Mouse (Mus musculus) stomach, postnatal 0 days (tissue): Measurements from ENCODE around the gene Tnfaip8l1. TPM values are rescaled to one million over a fixed set of nuclear protein-coding genes. Genes with fewer than 3 reads are reported as not detected.

ENCODE experiments used
- ATAC-seq: fragments of 200-750 bp; cut with Nextera tagmentation; 2 replicates; pipeline ENCODE4 v1.8.0; 2017; ENCODE audit not compliant: low FRiP score, low TSS enrichment
- DNase-seq: peaks from one replicate; pipeline ENCODE4 v3.0.0-alpha.2; 2016; ENCODE audit warnings: low spot score
- H3K27ac ChIP-seq: fragments of 300-500 bp; sonication (generic); replicated peaks from 2 replicates; pipeline ENCODE4 v1.5.1; 2014; ENCODE audit warnings: mild to moderate bottlenecking, control low read depth
- H3K27me3 ChIP-seq: fragments of 300-500 bp; sonication (generic); 2 replicates; pipeline ENCODE4 v1.6.1; 2014; ENCODE audit warnings: low read length; ENCODE audit not compliant: control insufficient read depth, insufficient read depth
- H3K36me3 ChIP-seq: fragments of 300-500 bp; sonication (generic); 2 replicates; pipeline ENCODE4 v1.6.1; 2014; ENCODE audit warnings: low read length, mixed read lengths; ENCODE audit not compliant: control insufficient read depth, insufficient read depth
- H3K4me1 ChIP-seq: fragments of 300-500 bp; sonication (generic); replicated peaks from 2 replicates; pipeline ENCODE4 v1.6.1; 2014; ENCODE audit warnings: antibody characterized with exemption; ENCODE audit not compliant: control insufficient read depth, insufficient read depth
- H3K4me2 ChIP-seq: fragments of 300-500 bp; sonication (generic); replicated peaks from 2 replicates; pipeline ENCODE4 v1.6.1; 2014; ENCODE audit warnings: low read depth, mild to moderate bottlenecking, control low read depth, moderate library complexity
- H3K4me3 ChIP-seq: fragments of 300-500 bp; sonication (generic); 2 replicates; pipeline ENCODE4 v1.5.1; 2014; ENCODE audit warnings: low read depth, low read length, control low read depth
- H3K9ac ChIP-seq: fragments of 300-500 bp; sonication (generic); 2 replicates; pipeline ENCODE4 v1.6.1; 2014; ENCODE audit warnings: mild to moderate bottlenecking, low read length, control low read depth, mixed read lengths
- H3K9me3 ChIP-seq: fragments of 300-500 bp; sonication (generic); 2 replicates; pipeline ENCODE4 v1.6.1; 2016; ENCODE audit warnings: low read length; ENCODE audit not compliant: control insufficient read depth
- CTCF ChIP-seq: IDR thresholded peaks from 2 replicates; pipeline ENCODE4 v1.5.1; 2016; ENCODE audit warnings: antibody characterized with exemption, low read depth, mild to moderate bottlenecking, moderate library complexity
- EP300 ChIP-seq: optimal IDR thresholded peaks from 2 replicates; pipeline ENCODE3; 2016; ENCODE audit warnings: antibody characterized with exemption
- WGBS: fragments of 180-500 bp; shearing (Covaris S2); extraction: QIAGEN DNeasy Blood & Tissue Kit; methylation state at CpG from one replicate; pipeline ENCODE4 v1.1.7; 2014; 5-methylcytosine and 5-hydroxymethylcytosine counted together
- polyA plus RNA-seq: library from polyadenylated mRNA; unstranded; fragments of >200 nt; fragmentation: Nextera tagmentation; extraction: Ambion mirVana; gene quantifications from 2 replicates; pipeline ENCODE4 v1.2.1, GENCODE M21; 2015

Gene Tnfaip8l1
- polyA plus RNA-seq, 1 experiment from 2014 or later: 5.2 TPM

DNA sequence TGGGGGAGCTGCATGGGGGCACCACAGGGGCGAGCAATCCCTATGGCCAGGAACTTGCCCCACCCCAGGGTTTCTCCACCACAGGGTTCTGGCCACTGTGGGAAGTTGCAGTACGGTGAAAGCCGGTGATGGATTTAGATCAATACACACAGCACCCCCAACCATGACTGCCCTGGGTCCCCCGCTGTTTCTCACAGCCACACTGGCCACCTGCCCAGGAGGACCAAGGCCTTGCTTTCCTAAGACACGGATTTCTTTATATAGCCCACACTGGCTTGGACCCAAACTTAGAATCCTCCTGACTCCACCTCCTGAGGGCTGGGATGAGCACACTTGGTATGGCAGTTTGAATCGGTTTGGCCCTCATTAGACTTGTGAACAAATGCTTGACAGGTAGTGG, 29.0 kb downstream of the Tnfaip8l1 start:
- ATAC-seq: no peak
- peaks cover 14% of the 10 kb centered on the region for H3K36me3 ChIP-seq
- no peak overlapping the region for H3K27ac ChIP-seq

DNA sequence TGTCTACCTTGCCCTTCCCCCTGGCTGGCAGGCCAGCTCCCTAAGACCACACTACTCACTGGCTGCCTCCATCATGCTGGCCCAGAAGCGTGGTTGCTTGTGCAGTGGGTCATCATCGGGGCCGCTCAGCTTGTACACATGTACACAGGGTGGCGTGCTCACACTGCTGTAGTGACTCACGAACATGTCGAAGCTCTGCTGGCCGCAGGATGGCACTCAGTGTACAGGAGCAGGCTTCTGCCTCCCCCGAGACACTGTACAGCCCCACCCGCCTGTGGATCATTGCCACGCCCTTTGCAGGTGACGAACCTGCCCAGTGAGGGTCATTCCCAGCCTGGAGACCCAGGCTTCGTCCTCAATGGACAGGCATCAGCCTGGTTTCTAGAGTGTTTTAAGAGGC, 32.1 kb downstream of the Tnfaip8l1 start:
- ATAC-seq: 0 out of 2 replicates have a peak, but pooled peaks have one; percentile 9

More for the DNA sequence above, 29.0 kb downstream of the Tnfaip8l1 start:
- no peaks in the 10 kb centered on the region for H3K9me3 ChIP-seq
- H3K9ac ChIP-seq: no peak overlapping the region
- no peak overlapping the region for H3K4me3 ChIP-seq
- no peaks in the 10 kb centered on the region for H3K4me1 ChIP-seq
- no peak for TF ChIP-seq EP300
- no peak for TF ChIP-seq CTCF
- H3K27me3 ChIP-seq: no peaks in the 10 kb centered on the region
- H3K4me2 ChIP-seq: no peak overlapping the region
- no peak for DNase-seq
- 85% methylated on average over 6 of the region's 6 CpGs for WGBS

GRCm38 (mm10) chr17:56194765-56195164, 32.5 kb downstream of the Tnfaip8l1 start:
- H3K4me2 ChIP-seq: no peak overlapping the region
- H3K27ac ChIP-seq: no peak overlapping the region
- H3K9me3 ChIP-seq: no peaks in the 10 kb centered on the region
- peaks cover 26% of the 10 kb centered on the region for H3K36me3 ChIP-seq
- TF ChIP-seq EP300 (no peak), CTCF (no peak)
- 66% methylated on average over 13 of the region's 13 CpGs for WGBS
- DNase-seq (no peak), ATAC-seq (0 out of 2 replicates have a peak, but pooled peaks have one; percentile 10)
- H3K27me3 ChIP-seq: no peaks in the 10 kb centered on the region
- no peak overlapping the region for H3K4me3 ChIP-seq
- no peaks in the 10 kb centered on the region for H3K4me1 ChIP-seq
- H3K9ac ChIP-seq: no peak overlapping the region

More for the DNA sequence above, 32.1 kb downstream of the Tnfaip8l1 start:
- DNase-seq: no peak
- no peak overlapping the region for H3K27ac ChIP-seq
- no peaks in the 10 kb centered on the region for H3K4me1 ChIP-seq
- H3K9ac ChIP-seq: no peak overlapping the region
- H3K4me3 ChIP-seq: no peak overlapping the region
- H3K36me3 ChIP-seq: peaks cover 26% of the 10 kb centered on the region
- H3K27me3 ChIP-seq: no peaks in the 10 kb centered on the region
- H3K4me2 ChIP-seq: no peak overlapping the region
- WGBS: 78% methylated on average over 12 of the region's 12 CpGs
- no peaks in the 10 kb centered on the region for H3K9me3 ChIP-seq
- no peak for TF ChIP-seq EP300
- peak; percentile 46 for TF ChIP-seq CTCF

- no peak overlapping the region for H3K4me2 ChIP-seq
- no peak overlapping the region for H3K27ac ChIP-seq
- H3K9me3 ChIP-seq: no peaks in the 10 kb centered on the region
- H3K9ac ChIP-seq: no peak overlapping the region
- peaks cover 29% of the 10 kb centered on the region for H3K36me3 ChIP-seq
- no peaks in the 10 kb centered on the region for H3K4me1 ChIP-seq
- 0 out of 2 replicates have a peak, but pooled peaks have one; percentile 2 for ATAC-seq
- TF ChIP-seq CTCF (peak; percentile 72), EP300 (no peak)
- no peaks in the 10 kb centered on the region for H3K27me3 ChIP-seq
- DNase-seq: no peak
- H3K4me3 ChIP-seq: no peak overlapping the region
- WGBS: 77% methylated on average over 2 of the region's 2 CpGs
Observed at GRCm38 (mm10) chr17:56196860-56197259, 34.6 kb downstream of the Tnfaip8l1 start.

- no peaks in the 10 kb centered on the region for H3K27me3 ChIP-seq
- H3K9ac ChIP-seq: no peak overlapping the region
- no peak for ATAC-seq
- TF ChIP-seq EP300 (no peak), CTCF (peak; percentile 61)
- 88% methylated on average over 9 of the region's 9 CpGs for WGBS
- no peak overlapping the region for H3K4me3 ChIP-seq
- no peaks in the 10 kb centered on the region for H3K4me1 ChIP-seq
- DNase-seq: peak; percentile 13
- peaks cover 43% of the 10 kb centered on the region for H3K36me3 ChIP-seq
- H3K9me3 ChIP-seq: no peaks in the 10 kb centered on the region
- no peak overlapping the region for H3K4me2 ChIP-seq
- no peak overlapping the region for H3K27ac ChIP-seq
Observed at GRCm38 (mm10) chr17:56200586-56200985, 38.3 kb downstream of the Tnfaip8l1 start.

DNA sequence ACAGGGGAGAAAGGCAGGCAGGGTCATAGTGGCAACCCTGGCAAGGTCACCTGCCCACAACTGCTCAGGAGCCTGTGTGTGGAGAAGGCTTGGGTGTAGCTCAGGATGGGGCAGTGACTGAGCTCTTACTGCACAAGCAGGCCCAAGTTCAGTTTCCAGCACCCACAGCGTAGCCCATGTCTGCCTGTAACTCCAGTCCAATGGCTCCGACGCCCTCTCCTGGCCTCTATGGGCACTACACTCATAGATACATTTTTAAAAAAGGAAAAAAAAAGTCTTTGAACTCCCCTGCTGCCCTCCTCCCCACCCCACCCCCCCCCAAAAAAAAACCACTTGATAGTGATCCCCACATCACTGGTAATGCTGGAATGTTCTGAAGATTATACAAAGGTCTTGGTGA, 39.4 kb downstream of the Tnfaip8l1 start:
- 71% methylated on average over 3 of the region's 3 CpGs for WGBS
- H3K4me3 ChIP-seq: no peak overlapping the region
- no peak for TF ChIP-seq EP300
- peak; percentile 37; the same call in 1 of the 2 replicates for TF ChIP-seq CTCF

More for the DNA sequence above, 39.4 kb downstream of the Tnfaip8l1 start:
- Histone ChIP-seq H3K4me2 (no peak overlapping the region), H3K9me3 (no peaks in the 10 kb centered on the region), H3K27me3 (no peaks in the 10 kb centered on the region), H3K27ac (no peak overlapping the region), H3K4me1 (no peaks in the 10 kb centered on the region), H3K36me3 (peaks cover 44% of the 10 kb centered on the region), H3K9ac (no peak overlapping the region)
- no peak for ATAC-seq
- DNase-seq: no peak
